Mouse (Mus musculus) cerebellum, adult 11 months (tissue): ENCODE data around the gene Col27a1.

Experiments used
- DNase-seq: peaks from one replicate; pipeline ENCODE4 v3.0.0; 2022

Gene Col27a1

DNA sequence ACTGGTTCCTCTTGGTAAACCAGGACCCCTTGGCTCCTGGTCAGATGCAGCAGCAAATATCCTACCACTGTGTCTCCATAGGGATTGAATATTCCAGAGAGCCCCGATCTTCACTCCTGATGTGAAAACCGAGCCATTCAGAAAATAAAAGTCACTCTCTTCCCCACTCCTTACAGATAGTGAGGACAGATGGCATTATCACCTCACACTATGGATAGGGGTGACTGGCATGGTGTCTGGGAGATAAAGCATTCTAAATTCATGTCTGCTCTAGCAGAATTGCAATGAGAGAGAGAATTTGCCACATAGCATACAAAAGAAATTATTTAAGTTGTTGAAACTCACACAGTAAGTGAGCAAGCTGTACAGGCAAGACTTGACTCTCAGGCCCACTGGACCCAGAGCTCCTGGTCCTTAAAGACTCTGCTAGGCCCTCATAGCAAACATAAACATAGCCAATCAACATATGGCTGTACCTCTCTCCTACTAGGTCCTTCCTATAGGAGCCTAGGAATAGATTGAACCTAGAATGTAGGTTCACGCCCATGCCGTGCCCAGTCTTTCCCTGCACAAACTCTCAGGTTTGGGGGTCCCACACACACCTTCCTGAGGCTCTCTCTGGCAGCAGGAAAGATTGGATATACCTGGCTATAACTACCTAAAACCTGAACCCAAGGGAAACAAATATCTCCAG is 169.0 kb downstream of the Col27a1 start:
- DNase-seq = no peak

DNA sequence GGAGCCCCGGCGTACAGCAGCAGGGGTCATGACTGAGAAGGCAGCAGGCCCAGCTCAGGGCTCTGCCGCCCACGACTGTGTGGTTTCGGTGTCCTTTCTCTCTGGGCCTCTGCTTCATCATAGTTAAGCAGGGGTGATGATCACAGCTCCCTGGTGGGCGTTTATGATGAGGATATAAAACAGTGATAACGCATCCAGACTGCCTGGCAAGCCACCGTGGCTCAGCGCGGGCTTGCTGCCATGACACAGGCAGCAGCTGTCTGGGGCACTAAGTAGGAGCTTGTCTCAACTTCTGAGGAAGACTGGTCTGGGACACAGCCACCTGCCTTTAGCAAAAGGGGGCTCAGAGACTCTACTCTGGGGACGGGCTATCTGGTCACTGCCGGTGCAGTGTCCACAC is 169.7 kb downstream of the Col27a1 start:
- DNase-seq = no peak

DNA sequence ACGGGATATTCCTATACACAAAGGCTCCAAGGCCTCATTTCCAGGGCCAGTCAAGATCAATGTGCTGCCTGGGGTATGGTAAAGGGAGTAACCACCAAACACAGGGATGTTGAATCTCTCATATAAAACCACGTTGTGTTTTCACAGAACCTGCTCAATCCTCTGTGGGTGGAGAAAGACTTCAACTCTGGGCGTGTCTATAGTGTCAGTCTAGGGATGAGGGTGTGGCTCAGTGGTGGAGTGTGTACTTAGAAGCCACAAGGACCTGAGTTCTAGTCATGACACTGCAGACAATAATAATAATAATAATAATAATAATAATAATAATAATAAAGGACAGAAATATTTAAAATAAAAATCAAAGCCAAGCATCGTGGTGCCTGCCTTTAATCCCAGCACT is 170.5 kb downstream of the Col27a1 start:
- no peak for DNase-seq
